ENCODE assay signal across 9 mouse cellular contexts in genomic region chr11:74927236-74927725, GRCm38 (mm10). TPM values are rescaled to one million over a fixed set of nuclear protein-coding genes. Genes with fewer than 3 reads are reported as not detected.
DNase-seq lines count a peak whose midpoint lies in the region; ATAC-seq lines count a peak whose summit lies in the region.
"Had no signal": no experiment of that assay in that cellular context is flagged by ENCODE, and none has a peak within 500 bp of the region (broad histone marks: within the 10 kb centered on the region; RNA-seq: fewer than 3 reads in every experiment).

No protein-coding gene starts in this region.

- no peaks in the 10 kb centered on the region for H3K9me3 ChIP-seq in heart, embryonic 13.5 days
- H3K9me3 ChIP-seq in lung, embryonic 16.5 days (ENCODE audit: control insufficient read depth, low read length) = no peaks in the 10 kb centered on the region
- no peaks in the 10 kb centered on the region for H3K9me3 ChIP-seq in embryonic facial prominence, embryonic 14.5 days (ENCODE audit: control insufficient read depth, low read length)
- no peaks in the 10 kb centered on the region for H3K9me3 ChIP-seq in neural tube, embryonic 12.5 days

- peak overlapping the region; percentile 96; the same call in 1 of the 2 replicates for H3K9ac ChIP-seq in heart, embryonic 13.5 days
- no peak overlapping the region for H3K9ac ChIP-seq in lung, embryonic 16.5 days (ENCODE audit: low read length)
- H3K9ac ChIP-seq in embryonic facial prominence, embryonic 14.5 days (ENCODE audit: low read depth, low read length) = peak overlapping the region; percentile 95; the same call in 1 of the 2 replicates
- no peak overlapping the region for H3K9ac ChIP-seq in neural tube, embryonic 12.5 days

- H3K27me3 ChIP-seq in heart, embryonic 13.5 days (replicated peaks) = no peaks in the 10 kb centered on the region
- H3K27me3 ChIP-seq in lung, embryonic 16.5 days (ENCODE audit: control insufficient read depth, insufficient read depth, low read depth, low read length) = no peaks in the 10 kb centered on the region
- no peaks in the 10 kb centered on the region for H3K27me3 ChIP-seq in embryonic facial prominence, embryonic 14.5 days (replicated peaks; ENCODE audit: control insufficient read depth, insufficient read depth, low read length)
- no peaks in the 10 kb centered on the region for H3K27me3 ChIP-seq in neural tube, embryonic 12.5 days (replicated peaks)

- H3K36me3 ChIP-seq in heart, embryonic 13.5 days = peaks cover 29% of the 10 kb centered on the region
- H3K36me3 ChIP-seq in lung, embryonic 16.5 days (ENCODE audit: control insufficient read depth, insufficient read depth, low read length) = peaks cover 12% of the 10 kb centered on the region
- H3K36me3 ChIP-seq in embryonic facial prominence, embryonic 14.5 days (ENCODE audit: control insufficient read depth, insufficient read depth, low read length) = peaks cover 23% of the 10 kb centered on the region
- peaks cover 25% of the 10 kb centered on the region for H3K36me3 ChIP-seq in neural tube, embryonic 12.5 days

- intact Hi-C loops in heart, postnatal 25 days (cut with DNase I) = loop anchor here (5.0 kb wide), 1 partner anchor 240 kb away; the partner anchor contains the start of gene Hic1

- H3K4me3 ChIP-seq in heart, embryonic 13.5 days = peak overlapping the region; percentile 95
- no peak overlapping the region for H3K4me3 ChIP-seq in lung, embryonic 16.5 days (ENCODE audit: low read length)
- no peak overlapping the region for H3K4me3 ChIP-seq in embryonic facial prominence, embryonic 14.5 days (ENCODE audit: low read depth, low read length)
- no peak overlapping the region for H3K4me3 ChIP-seq in neural tube, embryonic 12.5 days

- peaks cover 23% of the 10 kb centered on the region for H3K4me1 ChIP-seq in heart, embryonic 13.5 days
- H3K4me1 ChIP-seq in lung, embryonic 16.5 days (replicated peaks; ENCODE audit: control insufficient read depth, insufficient read depth, low read length) = peaks cover 15% of the 10 kb centered on the region; the same call in 1 of the 2 replicates
- peaks cover 17% of the 10 kb centered on the region for H3K4me1 ChIP-seq in embryonic facial prominence, embryonic 14.5 days (ENCODE audit: control insufficient read depth, insufficient read depth, low read length)
- peaks cover 13% of the 10 kb centered on the region for H3K4me1 ChIP-seq in neural tube, embryonic 12.5 days

- ATAC-seq in heart, embryonic 13.5 days (ENCODE audit: extremely low read depth, insufficient number of reproducible peaks, low FRiP score, low TSS enrichment) = no peak
- no peak for ATAC-seq in lung, embryonic 16.5 days (ENCODE audit: low read depth)
- ATAC-seq in embryonic facial prominence, embryonic 14.5 days (ENCODE audit: low read depth) = no peak
- no peak for ATAC-seq in neural tube, embryonic 12.5 days (ENCODE audit: low FRiP score, low read depth)
- ATAC-seq in monocyte, adult 5-6 weeks (replicated peaks; ENCODE audit: insufficient number of reproducible peaks, low FRiP score, low TSS enrichment, poor library complexity, severe bottlenecking) = no peak

- peak overlapping the region; percentile 99; the same call in 1 of the 2 replicates for H3K27ac ChIP-seq in heart, embryonic 13.5 days (replicated peaks)
- H3K27ac ChIP-seq in lung, embryonic 16.5 days (ENCODE audit: low read length) = no peak overlapping the region
- no peak overlapping the region for H3K27ac ChIP-seq in embryonic facial prominence, embryonic 14.5 days (replicated peaks; ENCODE audit: low read depth, low read length)
- no peak overlapping the region for H3K27ac ChIP-seq in neural tube, embryonic 12.5 days

- no peak for DNase-seq in heart, postnatal 25 days (ENCODE audit: low spot score)
- DNase-seq in lung, postnatal 10 days = no peak
- no peak for DNase-seq in embryonic facial prominence, embryonic 14.5 days (ENCODE audit: low spot score)
- no peak for DNase-seq in frontal cortex, postnatal 25 days (ENCODE audit: low spot score in 2 of 2)
- DNase-seq: cerebellum, adult 2 months had no signal

- 90% methylated on average over 2 of the region's 2 CpGs for WGBS in heart, embryonic 13.5 days
- 83% methylated on average over 2 of the region's 2 CpGs for WGBS in lung, embryonic 16.5 days
- WGBS in embryonic facial prominence, embryonic 14.5 days = 88% methylated on average over 2 of the region's 2 CpGs
- 93% methylated on average over 2 of the region's 2 CpGs for WGBS in neural tube, embryonic 12.5 days

- H3K4me2 ChIP-seq in heart, embryonic 13.5 days = peak overlapping the region; percentile 80
- peak overlapping the region; percentile 71 for H3K4me2 ChIP-seq in lung, embryonic 16.5 days (ENCODE audit: low read depth, low read length)
- H3K4me2 ChIP-seq in embryonic facial prominence, embryonic 14.5 days (ENCODE audit: low read depth, low read length) = 0 out of 2 replicates have a peak overlapping the region, but pooled peaks have one; percentile 74
- H3K4me2 ChIP-seq in neural tube, embryonic 12.5 days (replicated peaks) = peak overlapping the region; percentile 24; the same call in 1 of the 2 replicates

RNA-seq across cellular contexts. Expression of gene Srr, which starts 1.5 kb away (rescaled TPM):
- polyA plus RNA-seq in heart, embryonic 13.5 days (2015; fragmentation: Nextera tagmentation; extraction: Ambion mirVana) = 16.6 and 17.4 TPM in 2 replicates
- total RNA-seq in heart, postnatal 25 days (2021) = 10 to 100 TPM; 28.9 to 31.3 TPM
- polyA plus RNA-seq in lung, embryonic 16.5 days (2015; fragmentation: Nextera tagmentation; extraction: Ambion mirVana) = 20.7 and 21.4 TPM in 2 replicates
- 30.4 and 36.3 TPM in 2 replicates for polyA plus RNA-seq in embryonic facial prominence, embryonic 14.5 days (2014; fragmentation: Nextera tagmentation; extraction: Ambion mirVana)
- 27.4 and 28.1 TPM in 2 replicates for polyA plus RNA-seq in neural tube, embryonic 12.5 days (2016; fragmentation: Nextera tagmentation; extraction: Ambion mirVana)
- total RNA-seq in monocyte, adult 5-6 weeks (2017) = 0.75 to 5.8 TPM (median 3.9 TPM) in 3 replicates

RNA-seq across cellular contexts. Expression of gene Smg6, which starts 1.7 kb away (rescaled TPM):
- polyA plus RNA-seq in heart, embryonic 13.5 days (2015; fragmentation: Nextera tagmentation; extraction: Ambion mirVana) = 11.0 and 11.3 TPM in 2 replicates
- 10 to 100 TPM; 16.0 to 17.5 TPM for total RNA-seq in heart, postnatal 25 days (2021)
- 15.6 and 17.0 TPM in 2 replicates for polyA plus RNA-seq in lung, embryonic 16.5 days (2015; fragmentation: Nextera tagmentation; extraction: Ambion mirVana)
- 12.8 and 13.6 TPM in 2 replicates for polyA plus RNA-seq in embryonic facial prominence, embryonic 14.5 days (2014; fragmentation: Nextera tagmentation; extraction: Ambion mirVana)
- polyA plus RNA-seq in neural tube, embryonic 12.5 days (2016; fragmentation: Nextera tagmentation; extraction: Ambion mirVana) = 21.3 and 21.8 TPM in 2 replicates
- total RNA-seq in monocyte, adult 5-6 weeks (2017) = 25.4 to 48.6 TPM (median 28.2 TPM) in 3 replicates

RNA-seq across cellular contexts. Expression of gene Tsr1, which starts 29.4 kb away (rescaled TPM):
- polyA plus RNA-seq in heart, embryonic 13.5 days (2015; fragmentation: Nextera tagmentation; extraction: Ambion mirVana) = 26.5 and 27.4 TPM in 2 replicates
- 10 to 100 TPM; 15.6 to 17.0 TPM for total RNA-seq in heart, postnatal 25 days (2021)
- polyA plus RNA-seq in lung, embryonic 16.5 days (2015; fragmentation: Nextera tagmentation; extraction: Ambion mirVana) = 32.3 and 34.3 TPM in 2 replicates
- 48.1 and 49.5 TPM in 2 replicates for polyA plus RNA-seq in embryonic facial prominence, embryonic 14.5 days (2014; fragmentation: Nextera tagmentation; extraction: Ambion mirVana)
- polyA plus RNA-seq in neural tube, embryonic 12.5 days (2016; fragmentation: Nextera tagmentation; extraction: Ambion mirVana) = 35.2 and 38.3 TPM in 2 replicates
- total RNA-seq in monocyte, adult 5-6 weeks (2017) = 26.3 to 41.9 TPM (median 28.8 TPM) in 3 replicates

RNA-seq across cellular contexts. Expression of gene Sgsm2, which starts 30.4 kb away (rescaled TPM):
- 4.2 and 4.9 TPM in 2 replicates for polyA plus RNA-seq in heart, embryonic 13.5 days (2015; fragmentation: Nextera tagmentation; extraction: Ambion mirVana)
- total RNA-seq in heart, postnatal 25 days (2021) = 1 to 10 TPM; 4.8 to 6.7 TPM
- 3.4 and 4.2 TPM in 2 replicates for polyA plus RNA-seq in lung, embryonic 16.5 days (2015; fragmentation: Nextera tagmentation; extraction: Ambion mirVana)
- polyA plus RNA-seq in embryonic facial prominence, embryonic 14.5 days (2014; fragmentation: Nextera tagmentation; extraction: Ambion mirVana) = 4.9 and 6.2 TPM in 2 replicates
- 16.1 and 16.8 TPM in 2 replicates for polyA plus RNA-seq in neural tube, embryonic 12.5 days (2016; fragmentation: Nextera tagmentation; extraction: Ambion mirVana)
- 1.4 to 10.7 TPM (median 3.1 TPM) in 3 replicates for total RNA-seq in monocyte, adult 5-6 weeks (2017)

Comparison
In these comparisons a context has a peak if more than half of its experiments do, and no peak if none do; other contexts are left out.
1. H3K4me2 ChIP-seq: peak in every context shown above with its lines; median percentile 80 in heart, embryonic 13.5 days; 74 in embryonic facial prominence, embryonic 14.5 days; 71 in lung, embryonic 16.5 days; 24 in neural tube, embryonic 12.5 days.
2. H3K9ac ChIP-seq: peak in heart, embryonic 13.5 days (single experiment) and embryonic facial prominence, embryonic 14.5 days (single experiment); none in lung, embryonic 16.5 days (single experiment) and neural tube, embryonic 12.5 days (single experiment).